Mouse (Mus musculus): ENCODE measurements at regions not wholly inside any gene's neighbourhood (a gene's known extent, or its start where the extent isn't known, plus 50 kb on each side); places are given as distances from the start of the nearest gene placed in this dataset.

DNA sequence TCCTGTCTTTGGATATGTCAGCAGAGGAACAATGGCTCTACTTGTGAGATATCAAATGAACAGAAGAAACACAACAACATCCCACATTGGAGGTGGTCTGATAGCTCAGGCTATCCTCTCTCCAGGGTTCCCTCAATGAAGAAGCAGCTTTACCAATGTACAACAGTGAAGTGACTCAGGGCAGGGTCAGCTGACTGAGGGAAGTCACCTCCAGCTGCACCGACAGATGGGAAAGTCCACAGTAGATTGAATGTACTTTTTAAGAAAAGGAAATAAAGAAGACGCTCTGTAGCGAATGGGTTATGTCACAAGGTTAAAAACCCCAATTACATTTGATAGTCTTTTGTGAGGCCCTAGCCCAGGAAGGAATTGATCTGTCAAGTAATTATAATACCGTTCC is 62.6 kb upstream of the Tnfaip3 start:
- DNase-seq (ENCODE audit: extremely low spot score, low spot score), result no peak

GRCm38 (mm10) chr10:19068377-19068776 is 52.9 kb upstream of the Tnfaip3 start:
- DNase-seq (ENCODE audit: extremely low spot score, low spot score), result no peak

- DNase-seq (ENCODE audit: extremely low spot score, low spot score), result no peak
These were observed 52.2 kb upstream of the Tnfaip3 start for GRCm38 (mm10) chr10:19067623-19068022.

DNA sequence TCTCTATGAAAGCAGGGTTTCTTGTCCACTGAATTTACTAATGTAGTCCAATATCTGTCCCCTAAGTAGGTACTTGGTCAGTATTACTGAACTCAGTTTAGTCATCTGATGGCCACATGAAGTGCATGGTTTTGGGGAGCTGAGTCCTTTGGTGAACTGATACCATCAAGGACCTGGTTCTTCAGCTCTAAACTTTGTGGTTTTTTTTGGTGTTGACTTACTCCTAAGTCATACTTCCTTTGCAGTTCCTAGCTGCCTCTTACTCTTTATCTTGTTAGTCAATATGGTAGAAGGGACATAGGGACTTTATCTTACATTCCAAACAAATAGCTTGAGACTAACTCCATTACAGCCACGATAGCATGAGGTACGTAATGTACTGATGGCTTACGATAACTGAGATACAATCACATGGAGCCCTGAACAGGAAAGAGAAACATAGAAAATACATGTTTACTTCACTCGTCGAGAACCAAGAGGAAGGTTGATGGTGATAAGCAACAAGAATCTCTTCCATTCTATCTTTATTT is 51.4 kb upstream of the Tnfaip3 start:
- no peak for DNase-seq (ENCODE audit: extremely low spot score, low spot score)

All from neural tube, embryonic 10.5 days (tissue).